Mouse (Mus musculus): ENCODE results near the gene B4galnt2. TPM values are rescaled to one million over a fixed set of nuclear protein-coding genes. Genes with fewer than 3 reads are reported as not detected.
"Not testable (repeated sequence)": the region's sequence is repeated elsewhere in the genome, so short reads cannot be mapped to it uniquely, and the experiment has no call there.

Gene B4galnt2
- total and polyA plus RNA-seq, 2 experiments from 2014 or later, result not detected

DNA sequence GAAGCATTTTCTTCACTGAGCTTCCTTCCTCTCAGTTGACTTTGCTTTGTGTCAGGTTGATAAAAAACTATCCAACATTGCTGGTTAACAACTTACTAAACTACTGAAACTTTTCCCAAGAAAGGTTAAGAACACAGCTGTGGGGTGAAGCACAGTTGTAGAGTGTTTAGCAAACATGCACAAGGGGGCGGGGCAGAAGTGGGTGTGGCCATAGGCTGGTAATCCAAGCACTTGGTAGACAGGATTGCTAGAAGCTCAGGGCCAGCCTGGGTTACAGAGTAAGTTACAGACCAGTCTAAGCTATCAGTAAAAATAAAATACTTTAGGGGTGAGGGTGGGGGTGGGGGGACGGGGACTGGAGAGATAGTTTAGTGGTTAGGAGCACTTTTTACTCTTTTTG is 10.4 kb downstream of the B4galnt2 start:
- no peak overlapping the region for H3K27ac ChIP-seq (ENCODE audit: low read depth, low read length)
- no peaks in the 10 kb centered on the region for H3K4me1 ChIP-seq (ENCODE audit: insufficient read depth)
- H3K36me3 ChIP-seq (ENCODE audit: insufficient read depth), result no peaks in the 10 kb centered on the region
- ATAC-seq, result no peak
- no peak for DNase-seq
- H3K4me3 ChIP-seq (ENCODE audit: low read depth, low read length), result no peak overlapping the region
- TF ChIP-seq CTCF (IDR thresholded peaks at IDR 0.05; ENCODE audit: low read depth), result no peak
- no peak overlapping the region for H3K9ac ChIP-seq
- no peaks in the 10 kb centered on the region for H3K9me3 ChIP-seq (ENCODE audit: low read length)
- 69% methylated on average over 2 of the region's 2 CpGs for WGBS
- no peak overlapping the region for H3K4me2 ChIP-seq (ENCODE audit: low read depth)
- no peaks in the 10 kb centered on the region for H3K27me3 ChIP-seq (ENCODE audit: insufficient read depth, low read length)

DNA sequence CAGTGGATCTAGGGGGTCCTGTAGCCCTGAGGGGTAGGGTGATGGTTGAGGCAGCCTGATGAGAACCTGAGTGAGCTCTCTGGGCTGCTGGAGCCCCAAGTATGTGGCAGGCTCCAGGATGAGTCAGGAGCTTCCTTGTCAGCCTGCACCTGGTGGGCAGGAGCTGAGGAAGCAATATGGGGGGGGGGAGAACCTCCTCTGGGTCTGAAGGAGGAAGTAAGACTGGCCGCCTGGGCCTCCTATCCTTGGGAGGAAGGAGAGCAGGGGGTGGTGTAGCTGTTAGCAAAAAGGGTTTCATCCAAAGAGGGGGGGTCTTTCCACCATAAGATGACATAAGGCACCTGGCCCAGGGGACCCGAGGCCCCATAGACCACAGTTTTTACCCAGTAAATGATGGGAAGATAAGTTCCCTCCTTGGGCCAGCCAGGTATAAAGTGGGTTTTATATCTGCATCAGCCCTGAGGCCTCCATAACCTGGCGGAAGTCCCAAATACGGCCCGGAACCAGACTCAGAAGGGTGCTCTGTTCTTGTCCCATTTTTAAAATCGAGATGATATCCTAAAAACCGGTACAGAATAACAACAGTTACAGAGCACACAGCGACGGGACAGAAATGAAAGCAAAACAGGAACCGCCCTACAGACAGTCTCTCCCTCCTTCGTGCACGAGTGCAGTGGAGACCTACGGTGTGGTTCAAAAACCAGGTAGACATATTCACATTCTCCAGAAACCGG is 18.1 kb downstream of the B4galnt2 start:
- no peak for ATAC-seq
- Histone ChIP-seq H3K9ac (no peak overlapping the region), H3K36me3 (ENCODE audit: insufficient read depth) (no peaks in the 10 kb centered on the region), H3K4me2 (ENCODE audit: low read depth) (no peak overlapping the region), H3K9me3 (ENCODE audit: low read length) (no peaks in the 10 kb centered on the region), H3K27me3 (ENCODE audit: insufficient read depth, low read length) (no peaks in the 10 kb centered on the region), H3K4me3 (ENCODE audit: low read depth, low read length) (no peak overlapping the region), H3K27ac (ENCODE audit: low read depth, low read length) (no peak overlapping the region), H3K4me1 (ENCODE audit: insufficient read depth) (no peaks in the 10 kb centered on the region)
- TF ChIP-seq CTCF (IDR thresholded peaks at IDR 0.05; ENCODE audit: low read depth), result no peak
- 85% methylated on average over 14 of the region's 14 CpGs for WGBS
- DNase-seq, result no peak

DNA sequence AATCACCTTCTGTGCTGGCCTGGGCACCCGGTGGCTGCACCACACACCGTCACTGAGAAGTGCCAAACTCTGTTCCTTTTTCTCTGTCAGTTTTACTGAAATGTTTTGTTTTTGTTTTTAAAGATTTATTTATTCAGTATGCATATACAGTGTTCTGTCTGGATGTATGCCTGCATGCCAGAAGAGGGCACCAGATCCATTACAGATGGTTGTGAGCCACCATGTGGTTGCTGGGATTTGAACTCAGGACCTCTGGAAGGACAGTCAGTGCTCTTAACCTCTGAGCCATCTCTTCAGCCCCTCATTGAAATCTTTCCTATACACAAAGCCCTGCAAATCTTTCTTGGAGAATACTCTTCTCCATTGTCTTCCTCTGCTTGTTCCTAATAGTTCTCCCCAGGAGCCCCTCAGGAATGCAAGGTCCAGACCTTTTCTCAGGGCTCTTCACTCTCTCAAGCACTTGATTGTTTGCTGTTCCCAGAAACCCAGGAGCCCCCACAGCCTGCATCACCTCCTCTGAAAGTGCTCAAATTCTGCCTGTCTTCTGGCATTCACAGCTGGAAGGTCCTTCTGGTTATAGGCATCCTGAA is 24.1 kb downstream of the B4galnt2 start:
- Histone ChIP-seq H3K27ac (ENCODE audit: low read depth, low read length) (no peak overlapping the region), H3K9ac (no peak overlapping the region), H3K36me3 (ENCODE audit: insufficient read depth) (no peaks in the 10 kb centered on the region), H3K9me3 (ENCODE audit: low read length) (no peaks in the 10 kb centered on the region), H3K27me3 (ENCODE audit: insufficient read depth, low read length) (no peaks in the 10 kb centered on the region), H3K4me3 (ENCODE audit: low read depth, low read length) (no peak overlapping the region), H3K4me2 (ENCODE audit: low read depth) (no peak overlapping the region), H3K4me1 (ENCODE audit: insufficient read depth) (no peaks in the 10 kb centered on the region)
- no peak for DNase-seq
- peak; percentile 22; the same call in 1 of the 2 replicates for TF ChIP-seq CTCF (IDR thresholded peaks at IDR 0.05; ENCODE audit: low read depth)
- WGBS, result 64% methylated on average over 2 of the region's 2 CpGs
- ATAC-seq, result no peak

DNA sequence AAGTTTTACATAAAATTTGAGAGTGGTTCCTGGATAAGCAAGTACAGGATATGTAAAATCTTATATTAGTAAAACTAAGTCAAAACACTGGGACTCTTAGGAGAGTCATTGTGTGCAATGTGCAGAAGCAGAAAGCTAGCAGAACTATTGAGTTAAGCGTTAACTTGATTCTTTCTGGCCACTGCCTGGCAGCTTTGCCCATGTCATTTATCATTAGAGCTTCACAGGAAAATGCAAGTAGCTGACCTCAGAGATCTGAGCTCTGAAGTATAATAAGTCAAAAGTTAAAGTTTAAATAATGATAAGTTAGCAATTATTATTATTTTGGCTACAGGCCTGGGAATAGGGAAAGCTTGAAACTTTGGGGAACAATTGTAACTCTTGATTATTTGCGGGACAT is 34.8 kb downstream of the B4galnt2 start:
- WGBS, result 81% methylated on average over 2 of the region's 2 CpGs
- H3K27ac ChIP-seq (ENCODE audit: low read depth, low read length); H3K4me2 ChIP-seq (ENCODE audit: low read depth); H3K36me3 ChIP-seq (ENCODE audit: insufficient read depth); ATAC-seq; H3K4me1 ChIP-seq (ENCODE audit: insufficient read depth); H3K27me3 ChIP-seq (ENCODE audit: insufficient read depth, low read length); H3K4me3 ChIP-seq (ENCODE audit: low read depth, low read length); DNase-seq; H3K9me3 ChIP-seq (ENCODE audit: low read length); H3K9ac ChIP-seq: not testable (repeated sequence)

DNA sequence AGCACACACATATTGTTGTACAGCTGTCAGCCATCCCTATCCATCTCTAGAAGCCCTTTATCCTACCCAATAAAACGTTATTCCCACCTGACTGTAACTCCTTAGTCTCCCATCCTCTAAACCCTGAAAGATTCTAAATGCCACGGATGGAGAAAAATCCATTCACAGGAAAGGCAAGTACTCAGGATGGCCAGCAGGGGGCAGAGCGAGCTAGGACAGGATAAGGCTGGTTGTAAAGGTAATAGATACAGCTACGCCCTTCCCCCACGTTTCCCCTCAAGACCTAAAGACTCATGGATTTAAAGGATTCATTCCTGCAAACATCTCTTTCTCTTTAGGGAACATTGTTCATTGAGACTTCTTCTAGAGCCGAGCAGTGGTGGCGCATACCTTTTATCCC is 38.4 kb downstream of the B4galnt2 start:
- TF ChIP-seq CTCF (IDR thresholded peaks at IDR 0.05; ENCODE audit: low read depth), result peak; percentile 85
- Histone ChIP-seq H3K9ac (no peak overlapping the region), H3K27me3 (ENCODE audit: insufficient read depth, low read length) (no peaks in the 10 kb centered on the region), H3K4me2 (ENCODE audit: low read depth) (peak overlapping the region; percentile 26; the same call in 1 of the 2 replicates), H3K4me3 (ENCODE audit: low read depth, low read length) (0 out of 2 replicates have a peak overlapping the region, but pooled peaks have one; percentile 2), H3K27ac (ENCODE audit: low read depth, low read length) (no peak overlapping the region), H3K4me1 (ENCODE audit: insufficient read depth) (no peaks in the 10 kb centered on the region), H3K36me3 (ENCODE audit: insufficient read depth) (no peaks in the 10 kb centered on the region), H3K9me3 (ENCODE audit: low read length) (no peaks in the 10 kb centered on the region)
- ATAC-seq, result peak; percentile 59; the same call in 1 of the 2 replicates
- 20% methylated on average over 7 of the region's 7 CpGs for WGBS
- peak; percentile 68 for DNase-seq

DNA sequence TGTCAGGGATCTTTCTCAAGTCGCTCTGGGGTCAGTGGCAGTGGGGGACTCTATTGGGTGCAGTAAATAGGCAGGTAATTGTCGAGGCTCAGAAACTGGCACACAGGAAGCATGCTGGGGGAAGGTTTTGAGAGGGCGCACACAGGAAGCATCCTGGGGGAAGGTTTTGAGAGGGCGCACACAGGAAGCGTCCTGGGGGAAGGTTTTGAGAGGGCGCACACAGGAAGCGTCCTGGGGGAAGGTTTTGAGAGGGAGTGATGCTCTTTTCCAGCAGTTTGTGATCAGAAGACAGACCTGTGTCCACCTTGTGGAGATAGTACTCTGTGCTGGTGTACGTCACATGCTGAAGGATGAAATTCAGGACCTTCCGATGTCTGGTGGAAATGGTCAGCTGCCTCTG is 38.9 kb downstream of the B4galnt2 start:
- no peak for TF ChIP-seq CTCF (IDR thresholded peaks at IDR 0.05; ENCODE audit: low read depth)
- H3K9me3 ChIP-seq (ENCODE audit: low read length), result no peaks in the 10 kb centered on the region
- no peaks in the 10 kb centered on the region for H3K27me3 ChIP-seq (ENCODE audit: insufficient read depth, low read length)
- H3K4me3 ChIP-seq (ENCODE audit: low read depth, low read length), result 0 out of 2 replicates have a peak overlapping the region, but pooled peaks have one; percentile 2
- no peak overlapping the region for H3K9ac ChIP-seq
- H3K4me1 ChIP-seq (ENCODE audit: insufficient read depth), result no peaks in the 10 kb centered on the region
- H3K36me3 ChIP-seq (ENCODE audit: insufficient read depth), result no peaks in the 10 kb centered on the region
- peak; percentile 20; the same call in 1 of the 2 replicates for ATAC-seq
- peak; percentile 21 for DNase-seq
- H3K4me2 ChIP-seq (ENCODE audit: low read depth), result peak overlapping the region; percentile 26
- 23% methylated on average over 9 of the region's 9 CpGs for WGBS
- no peak overlapping the region for H3K27ac ChIP-seq (ENCODE audit: low read depth, low read length)

DNA sequence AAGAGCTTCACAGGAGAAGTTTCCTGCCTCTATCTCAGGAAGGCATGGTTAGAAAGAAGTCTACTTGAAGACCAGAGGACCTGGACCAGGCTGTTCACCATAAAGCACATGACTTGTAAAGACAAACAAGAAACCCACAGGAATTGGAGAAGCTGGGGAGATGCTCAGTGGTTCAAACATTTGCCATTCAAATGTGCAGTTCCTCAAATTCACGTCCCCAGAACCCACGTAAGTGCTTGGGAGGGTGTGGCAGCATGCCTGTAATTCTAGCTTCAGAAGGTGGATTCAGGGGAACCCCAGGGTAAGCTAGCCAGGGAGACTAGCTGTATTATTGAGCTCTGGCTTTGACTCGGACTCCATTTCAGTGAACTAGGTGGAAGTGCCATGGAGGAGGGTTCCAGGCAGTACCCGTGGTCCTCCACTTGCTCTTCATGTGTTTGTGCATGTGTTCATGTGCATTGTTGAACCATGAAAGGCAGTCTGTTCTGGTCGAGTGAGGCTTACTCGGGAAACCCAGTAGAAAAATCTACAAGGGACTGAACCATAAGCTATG is 44.7 kb downstream of the B4galnt2 start:
- H3K4me3 ChIP-seq (ENCODE audit: low read depth, low read length), result no peak overlapping the region
- TF ChIP-seq CTCF (IDR thresholded peaks at IDR 0.05; ENCODE audit: low read depth), result no peak
- no peaks in the 10 kb centered on the region for H3K36me3 ChIP-seq (ENCODE audit: insufficient read depth)
- DNase-seq (no peak), ATAC-seq (no peak)
- no peaks in the 10 kb centered on the region for H3K4me1 ChIP-seq (ENCODE audit: insufficient read depth)
- H3K9me3 ChIP-seq (ENCODE audit: low read length), result no peaks in the 10 kb centered on the region
- no peaks in the 10 kb centered on the region for H3K27me3 ChIP-seq (ENCODE audit: insufficient read depth, low read length)
- no peak overlapping the region for H3K9ac ChIP-seq
- H3K27ac ChIP-seq (ENCODE audit: low read depth, low read length), result no peak overlapping the region
- no peak overlapping the region for H3K4me2 ChIP-seq (ENCODE audit: low read depth)
- WGBS, result 70% methylated on average over 6 of the region's 6 CpGs
